Mouse (Mus musculus) gastrocnemius, postnatal 4 days (tissue): Measurements from ENCODE around the gene Prss27. TPM values are rescaled to one million over a fixed set of nuclear protein-coding genes. Genes with fewer than 3 reads are reported as not detected.

Experiments
- DNase-seq, 2 experiments: peaks; one replicate each; pipeline ENCODE4 v3.0.0; 2021 to 2022; ENCODE audit warnings: low spot score in 2 of 2, mixed read lengths in 2 of 2
- long read RNA-seq, 2 experiments: library from polyadenylated mRNA; stranded (forward); transcript quantifications; one replicate each; pipeline ENCODE4 v2.0.0; 2021
- total RNA-seq, 2 experiments: library from RNA; stranded (reverse); gene quantifications; 2 replicates each; pipeline ENCODE4 v1.2.3; 2021

Gene Prss27
- not detected for total RNA-seq
- long read RNA-seq, experiment 1, partial matches to known transcripts = 1 of 1 reads
- long read RNA-seq, experiment 1, other reads (novel, unspliced or antisense) = 0 of 1 reads
- long read RNA-seq, experiment 2 = 0 reads

DNA sequence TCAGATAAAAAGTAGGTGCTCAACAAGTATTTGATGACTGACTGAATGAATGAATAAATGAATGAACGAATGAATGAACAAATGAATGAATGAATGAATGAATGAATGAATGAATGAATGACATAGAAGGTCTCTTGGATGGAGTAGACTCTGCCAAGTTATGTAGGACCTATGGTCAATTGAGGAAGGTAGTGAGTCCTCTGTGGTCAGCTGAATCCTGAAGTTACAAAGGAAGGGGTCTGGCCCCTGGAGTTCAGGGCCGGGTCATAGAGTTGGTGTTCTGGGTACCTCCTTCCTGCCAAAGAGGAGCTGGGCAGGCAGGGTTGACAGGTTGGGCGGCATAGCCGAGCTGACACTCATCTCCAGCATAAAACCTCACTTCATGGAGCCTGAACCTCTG, at the start of gene Prss27:
Gene Prss27, plus strand, starts transcription at position 301 of the 400 bp plus-strand sequence.
- no peak for DNase-seq

DNA sequence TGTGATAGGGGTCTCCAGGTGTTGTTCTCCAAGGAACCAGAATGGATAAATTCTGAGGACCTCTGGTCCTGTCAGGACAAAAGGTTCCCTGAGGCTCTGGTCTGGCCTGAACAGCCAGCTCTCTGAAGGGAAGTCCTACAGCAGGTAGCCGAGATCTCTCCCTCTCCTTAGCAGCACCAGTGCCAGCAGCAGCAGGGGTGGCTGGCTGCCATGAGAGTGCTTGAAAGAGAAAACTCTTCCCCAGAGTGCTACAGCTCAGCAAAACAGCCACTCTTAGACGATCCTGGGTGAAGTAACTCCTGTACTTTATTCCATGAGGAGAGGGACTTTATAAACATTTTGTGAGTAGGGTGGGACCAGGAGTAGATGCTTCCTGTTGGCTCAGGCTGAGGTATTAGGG, 48.1 kb upstream of the Prss27 start:
- no peak for DNase-seq

DNA sequence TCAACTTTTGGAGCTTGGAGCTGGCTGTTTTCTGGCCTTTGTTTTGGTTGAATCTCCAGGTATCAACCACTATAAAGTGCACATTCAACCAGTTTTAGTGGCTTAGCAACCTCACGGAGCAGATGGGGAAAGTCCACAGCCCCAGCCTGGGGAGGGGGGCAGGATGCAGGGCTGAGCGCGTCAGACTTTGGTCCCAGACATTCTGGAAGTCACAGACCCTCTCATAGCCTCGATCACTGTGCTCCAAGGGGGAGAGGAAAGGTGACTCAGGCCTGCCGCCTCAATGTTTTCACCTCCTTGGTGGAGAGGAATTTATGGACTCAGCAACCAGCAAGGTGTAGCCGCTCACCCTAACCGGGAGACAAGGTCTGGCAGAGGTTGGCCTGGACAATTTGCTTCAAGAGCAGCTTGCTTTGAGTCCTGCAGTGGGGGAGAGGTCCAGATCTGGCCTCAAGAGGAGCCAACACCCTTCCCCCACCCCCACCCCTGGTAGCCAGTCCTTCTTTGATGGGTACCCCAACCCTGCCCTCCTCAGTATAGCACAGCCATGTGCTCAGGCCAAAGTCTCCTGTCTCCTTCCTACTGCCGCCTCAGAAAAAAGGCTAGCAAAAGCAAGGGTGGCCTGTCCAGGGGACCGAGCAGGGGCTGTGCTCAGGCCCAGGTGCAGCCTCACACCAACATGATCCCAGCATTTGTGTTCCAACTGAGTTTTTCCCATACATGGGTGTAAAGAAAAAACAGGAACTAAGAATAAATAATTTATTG, 45.0 kb upstream of the Prss27 start:
- DNase-seq = no peak

- peak; percentile 88 to 94 for DNase-seq
These were observed 44.1 kb upstream of the Prss27 start for GRCm38 (mm10) chr17:23993559-23994428.

DNA sequence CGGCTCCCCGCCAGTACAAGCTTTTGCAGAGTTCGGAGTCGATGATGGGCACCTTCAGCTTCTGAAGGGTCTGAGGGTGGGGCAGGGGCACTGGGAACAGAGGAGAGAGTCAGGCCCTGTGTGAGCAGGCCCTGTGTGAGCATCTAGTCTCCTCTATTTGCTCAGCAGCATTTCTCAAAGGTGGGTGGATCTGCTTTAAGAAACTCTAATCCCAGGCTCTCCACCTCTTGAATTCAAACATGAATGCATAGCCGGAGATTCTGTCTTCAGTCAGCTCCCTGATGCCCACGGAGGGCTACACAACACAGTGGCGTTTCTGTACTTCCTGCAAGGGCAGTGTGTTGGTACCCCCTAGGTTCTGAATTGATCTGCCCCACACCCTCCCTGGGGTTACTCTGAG, 43.3 kb upstream of the Prss27 start:
- no peak for DNase-seq

DNA sequence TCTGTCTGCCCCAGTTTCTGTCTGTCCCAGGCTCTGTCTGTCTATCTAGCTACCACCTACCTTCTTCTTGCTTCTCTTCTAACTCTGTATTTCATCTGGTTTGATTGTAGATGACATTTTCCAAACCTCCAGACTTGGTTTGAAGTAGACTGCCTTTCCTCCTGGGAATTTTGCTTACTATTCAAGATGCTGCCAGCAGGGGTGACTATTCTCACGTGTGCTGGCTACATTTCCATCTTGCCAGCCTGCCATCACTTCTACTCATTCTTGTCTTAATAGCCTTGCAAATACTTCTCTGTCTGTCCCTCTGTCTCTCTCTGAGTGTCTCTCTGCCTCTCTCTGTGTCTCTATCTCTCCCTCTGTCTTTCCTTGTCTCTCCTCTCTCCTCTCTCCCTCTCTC, 42.5 kb upstream of the Prss27 start:
- no peak for DNase-seq

- DNase-seq = no peak
These were observed 40.0 kb upstream of the Prss27 start, which contains the start of gene Prss22 for GRCm38 (mm10) chr17:23997901-23998300. Gene Prss22 (minus strand): TSS chr17:23998100.

DNA sequence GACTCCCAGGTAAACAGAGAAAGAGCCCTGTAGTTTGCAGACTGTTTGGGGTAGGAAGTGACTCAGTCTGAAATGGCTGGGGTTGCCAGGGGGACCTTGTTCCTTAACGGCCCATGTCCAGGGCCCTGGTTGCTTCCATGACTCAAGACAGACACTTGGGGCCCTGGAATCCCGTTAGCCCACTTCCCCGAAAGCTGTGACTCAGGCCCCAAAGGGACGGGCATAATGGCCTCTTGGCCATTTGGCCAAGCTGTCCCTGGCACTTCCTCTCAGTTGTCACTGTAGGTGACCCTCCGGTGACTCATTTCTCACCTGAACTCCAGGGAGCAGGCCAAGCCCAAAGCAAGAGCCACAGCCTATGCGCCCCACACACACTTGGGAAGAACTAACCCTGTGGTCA, 39.6 kb upstream of the Prss27 start:
- DNase-seq = no peak

DNA sequence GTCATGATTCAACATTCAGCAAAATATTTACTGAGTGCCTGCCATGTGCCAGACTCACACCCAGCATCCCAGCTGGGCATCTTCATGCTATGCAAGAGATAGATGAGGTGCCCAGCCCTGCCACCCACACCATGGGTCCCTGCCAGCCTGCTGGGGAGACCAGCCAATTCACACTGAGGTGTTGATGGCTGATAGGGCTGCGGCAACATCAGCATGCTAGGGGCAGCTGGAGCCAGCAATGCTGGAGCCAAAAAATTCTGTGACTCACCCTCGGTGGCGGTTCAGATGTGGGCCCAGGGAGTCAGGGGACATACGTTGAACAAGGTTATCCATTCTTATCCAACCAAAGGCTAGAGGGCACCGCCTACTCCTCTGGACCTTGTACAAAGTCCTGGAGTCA, 37.5 kb upstream of the Prss27 start:
- DNase-seq = peak in 1 of 2 experiments; percentile 26

GRCm38 (mm10) chr17:24004071-24004665, 33.8 kb upstream of the Prss27 start:
- no peak for DNase-seq

DNA sequence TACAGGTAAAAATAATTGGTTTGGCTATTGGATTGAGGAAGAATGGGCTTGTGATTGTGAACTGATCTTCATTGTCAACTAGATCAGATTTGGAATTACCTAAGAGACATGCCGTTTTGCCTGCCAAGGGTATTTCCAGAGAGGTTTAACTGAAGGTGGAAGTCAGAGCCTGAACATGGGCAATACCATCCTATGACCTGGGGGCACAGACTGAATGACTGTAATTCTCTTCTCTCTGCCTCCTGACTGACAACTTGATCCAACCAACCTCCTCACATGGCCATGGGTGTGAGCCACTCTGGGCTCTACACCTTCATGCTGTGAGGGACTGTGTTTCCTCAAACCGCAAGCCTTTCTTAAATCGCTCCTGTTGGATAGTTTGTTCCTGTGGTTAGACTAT, 32.9 kb upstream of the Prss27 start:
- no peak for DNase-seq

DNA sequence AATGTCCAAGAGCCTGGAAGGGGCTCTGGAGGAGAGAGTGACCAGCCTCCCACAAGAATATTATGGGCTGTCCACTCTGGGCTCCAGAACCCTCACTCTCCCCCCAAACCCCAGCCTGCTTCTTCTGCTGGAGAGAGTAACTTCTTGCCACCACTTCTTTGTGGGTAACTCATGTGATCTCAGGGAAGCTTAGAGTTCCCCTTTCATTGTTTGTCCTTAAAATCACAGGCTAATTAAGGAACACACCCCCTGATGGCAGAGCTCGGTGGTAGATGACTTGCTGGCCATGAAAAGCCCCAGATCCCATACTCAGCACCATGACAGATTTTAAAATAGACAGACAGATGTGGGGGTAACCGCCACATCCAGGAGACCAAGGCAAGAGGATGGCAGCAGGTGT, 31.0 kb upstream of the Prss27 start:
- DNase-seq = no peak

GRCm38 (mm10) chr17:24007391-24007790, 30.6 kb upstream of the Prss27 start:
- no peak for DNase-seq

- no peak for DNase-seq
These were observed 29.8 kb upstream of the Prss27 start for GRCm38 (mm10) chr17:24008105-24008504.

GRCm38 (mm10) chr17:24009617-24010016, 28.3 kb upstream of the Prss27 start:
- no peak for DNase-seq

- DNase-seq = no peak
These were observed 25.0 kb upstream of the Prss27 start for GRCm38 (mm10) chr17:24012921-24013320.

DNA sequence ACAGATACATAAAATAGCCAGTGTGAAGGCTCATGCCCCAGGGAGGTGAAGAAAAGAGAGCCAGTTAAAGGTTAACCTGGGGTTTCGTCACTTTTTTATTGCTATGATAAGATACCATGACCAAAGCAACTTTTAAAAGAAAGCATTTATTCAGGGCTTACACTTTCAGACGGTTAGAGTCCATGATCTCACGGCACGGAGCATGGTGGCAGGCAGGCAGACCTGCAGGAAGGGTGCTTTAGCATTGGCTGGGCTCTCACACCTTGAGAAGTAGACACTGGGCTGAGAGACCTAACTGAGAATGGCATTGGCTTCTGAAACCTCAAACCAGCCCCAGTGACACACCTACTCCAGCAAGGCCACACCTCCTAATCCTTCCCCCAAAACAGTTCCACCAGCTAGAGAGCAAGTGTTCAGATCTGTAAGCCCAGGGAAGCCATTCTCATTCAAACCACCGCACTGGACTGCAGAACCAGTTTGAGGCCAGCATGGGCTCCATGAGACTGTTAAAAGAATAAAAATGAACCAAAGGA, 23.4 kb upstream of the Prss27 start:
- no peak for DNase-seq

DNA sequence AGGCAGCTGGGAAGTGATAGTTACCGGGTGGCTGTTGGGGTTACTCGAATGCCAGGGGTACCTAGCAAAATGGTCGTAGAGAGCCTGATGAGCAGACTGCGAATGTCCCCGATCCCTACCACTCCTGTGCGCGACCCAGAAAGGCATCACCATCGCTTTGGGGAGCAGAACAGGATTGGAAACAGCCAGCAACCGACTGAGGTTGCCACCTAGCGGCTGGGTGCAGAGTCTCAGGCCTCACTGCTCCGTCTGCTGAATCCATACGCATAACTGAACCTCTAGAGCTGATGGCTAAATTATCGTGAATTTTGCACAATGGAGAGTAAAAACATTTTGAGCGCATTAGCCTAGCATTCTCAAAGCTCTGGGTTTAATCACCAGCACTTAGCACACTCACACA, 22.2 kb upstream of the Prss27 start:
- DNase-seq = no peak

DNA sequence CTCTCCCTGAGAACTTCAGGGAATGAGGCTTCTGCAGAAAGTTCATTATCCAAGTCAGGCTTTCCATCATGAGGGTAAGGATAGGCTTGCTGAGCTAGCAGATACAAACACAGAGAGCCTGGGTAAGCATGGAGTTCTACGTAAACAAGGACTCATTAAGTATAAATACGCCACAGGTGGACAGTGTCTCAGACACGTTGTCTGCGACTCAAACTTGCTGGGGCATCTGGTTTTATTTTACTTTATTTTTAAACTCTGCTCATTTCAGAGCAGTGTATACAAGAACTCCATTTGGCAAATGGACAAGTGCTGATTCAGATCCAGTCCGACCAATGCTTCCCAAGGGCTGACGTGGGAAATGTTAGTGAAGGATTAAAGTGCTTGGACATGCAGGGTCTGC, 17.2 kb upstream of the Prss27 start:
- DNase-seq = no peak

GRCm38 (mm10) chr17:24021375-24022199, 16.4 kb upstream of the Prss27 start:
- DNase-seq = peak in 1 of 2 experiments; percentile 42

- no peak for DNase-seq
These were observed 8.5 kb upstream of the Prss27 start for GRCm38 (mm10) chr17:24029477-24029876.
